Mouse (Mus musculus): ENCODE results near the gene Gli3.

The Gli3 gene

DNA sequence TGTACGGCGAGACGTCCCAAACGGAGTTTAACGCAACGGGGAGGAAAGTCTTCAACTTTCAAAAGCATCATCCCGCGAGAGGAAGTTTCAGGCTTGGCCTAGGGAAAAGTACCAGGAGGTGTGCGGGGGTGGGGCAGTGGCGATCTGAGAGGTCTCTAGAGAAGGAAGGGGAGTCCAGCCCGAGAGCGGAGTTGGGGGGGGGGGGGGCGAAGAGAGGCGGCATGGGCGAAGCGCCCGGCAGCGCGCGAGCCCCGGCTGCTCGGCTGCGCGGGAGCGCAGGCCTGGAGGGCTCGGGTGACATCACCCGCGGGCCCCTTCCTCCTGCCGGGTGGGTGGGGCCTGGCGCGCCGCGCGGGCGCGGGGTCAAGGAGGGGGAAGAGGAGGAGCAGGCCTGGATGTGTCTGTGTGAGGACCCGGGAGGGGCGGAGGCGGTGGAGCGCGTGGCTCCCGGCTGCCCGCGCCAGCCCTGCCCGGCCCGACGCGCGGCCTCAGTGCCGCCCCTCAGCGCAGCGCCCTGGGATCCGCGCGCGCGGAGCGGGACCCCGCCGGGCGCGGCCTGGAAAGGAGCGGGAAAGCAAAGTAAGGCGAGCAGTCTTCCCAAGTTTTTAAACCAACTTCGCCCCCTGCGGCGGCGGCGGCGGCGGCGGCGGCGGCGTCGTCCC, at the start of gene Gli3:
Gli3 (plus strand) TSS at position 406 of the 662 bp plus-strand sequence.
- DNase-seq (ENCODE audit: low spot score in 2 of 2): peak; percentile 84

DNA sequence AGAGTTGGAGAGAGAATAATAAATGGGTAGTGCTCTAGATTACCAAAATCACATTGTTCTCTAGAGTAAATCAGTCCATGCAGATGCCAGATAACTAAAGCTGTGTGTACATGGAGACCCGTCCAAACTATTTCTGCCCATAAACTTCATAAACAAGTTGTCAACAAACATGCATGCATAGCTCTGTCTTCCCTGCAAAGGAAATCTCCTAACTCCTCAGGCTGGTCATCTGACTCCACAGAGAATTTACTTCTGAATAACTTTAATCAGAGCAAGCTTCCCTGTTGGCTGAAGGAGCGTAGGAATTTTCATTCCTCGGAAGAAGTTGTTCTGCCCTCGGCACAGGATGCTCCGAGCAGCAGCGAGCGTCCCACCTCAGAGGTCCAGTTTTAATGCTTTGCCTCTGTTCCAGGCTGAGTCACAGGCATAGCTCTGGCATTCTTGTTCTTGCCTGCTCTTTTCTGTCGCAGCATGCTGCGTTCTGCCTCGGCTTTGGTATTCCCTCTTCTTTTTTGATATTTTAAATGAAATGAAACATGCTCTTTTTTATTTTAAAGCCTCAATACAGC, 41.8 kb upstream of the Gli3 start:
- DNase-seq (ENCODE audit: low spot score in 2 of 2): no peak

DNA sequence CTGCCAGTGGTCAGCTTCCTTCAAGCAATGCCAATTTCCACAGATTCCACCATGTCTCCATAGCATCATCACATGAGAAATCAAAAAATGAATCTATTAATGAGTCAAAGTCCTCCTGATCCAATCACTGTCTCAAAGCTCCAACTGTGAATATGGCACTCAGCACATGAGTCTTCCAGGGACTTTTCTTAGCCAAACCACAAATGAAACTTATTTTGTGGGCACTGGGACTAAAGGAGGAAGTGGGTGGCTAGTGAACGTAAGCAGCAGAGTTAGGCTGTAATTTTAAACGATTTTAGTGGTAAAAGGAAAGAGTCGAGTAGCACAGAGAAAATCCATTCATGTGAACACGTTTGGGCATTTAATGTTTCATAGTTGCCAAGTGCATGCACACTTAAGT, 21.0 kb upstream of the Gli3 start:
- no peak for DNase-seq (ENCODE audit: low spot score in 2 of 2)

DNA sequence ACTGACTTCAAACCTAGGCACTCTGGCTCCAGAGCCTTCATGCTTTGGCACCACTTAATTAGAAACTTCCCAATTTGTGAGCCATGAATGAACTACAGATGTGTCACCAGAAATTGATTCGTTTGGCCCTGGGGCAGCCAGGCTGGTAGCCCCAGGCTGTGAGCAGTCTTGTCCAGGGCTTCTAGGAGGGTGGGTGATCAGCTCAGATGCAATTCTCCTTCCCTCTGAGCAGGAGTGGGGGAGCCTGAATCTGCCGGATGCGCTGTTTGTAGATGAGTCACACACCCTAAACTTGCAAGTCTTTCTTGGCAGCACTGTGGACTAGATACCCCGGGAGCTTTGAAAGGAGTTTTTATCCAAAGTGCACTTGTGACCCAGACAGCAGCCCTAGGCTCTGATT, 18.7 kb upstream of the Gli3 start:
- no peak for DNase-seq (ENCODE audit: low spot score in 2 of 2)

DNA sequence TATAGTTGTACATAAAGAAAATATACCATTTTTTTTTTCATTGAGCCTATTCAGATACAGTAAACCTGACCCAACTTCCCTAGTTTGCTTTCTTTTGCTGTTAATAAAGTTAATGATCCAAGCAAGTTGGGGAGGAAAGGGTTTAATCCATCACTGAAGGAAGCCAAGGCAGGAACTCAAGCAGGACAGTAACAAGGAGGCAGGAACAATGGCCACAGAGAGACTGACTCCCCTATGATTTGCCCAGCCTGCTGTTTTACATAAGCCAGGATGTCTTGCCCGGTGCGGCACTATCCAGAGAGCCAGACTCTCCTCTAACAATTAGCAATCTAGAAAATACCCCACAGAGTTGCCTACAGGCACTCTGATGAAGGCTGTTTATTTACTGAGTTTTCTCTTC, 17.4 kb upstream of the Gli3 start:
- no peak for DNase-seq (ENCODE audit: low spot score in 2 of 2)

DNA sequence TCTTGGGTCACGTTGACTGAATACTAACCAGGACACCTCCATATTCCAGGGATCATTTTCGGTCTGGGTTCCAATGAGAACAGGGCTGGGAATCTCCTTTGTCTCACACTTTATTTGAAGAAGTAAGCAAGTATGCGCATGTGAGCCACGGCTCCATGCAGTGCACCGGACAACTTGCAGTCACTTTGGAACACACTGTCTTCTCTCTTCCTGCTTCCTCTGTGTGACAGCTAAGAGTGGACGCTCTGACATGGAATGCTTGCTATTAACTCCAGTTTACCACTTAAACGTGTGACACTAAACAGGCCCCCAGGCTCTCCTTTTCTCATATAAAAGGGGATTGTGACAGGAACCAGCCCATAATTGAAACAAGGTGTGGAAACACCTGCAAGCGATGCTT, 17.0 kb upstream of the Gli3 start:
- DNase-seq (ENCODE audit: low spot score in 2 of 2): no peak

DNA sequence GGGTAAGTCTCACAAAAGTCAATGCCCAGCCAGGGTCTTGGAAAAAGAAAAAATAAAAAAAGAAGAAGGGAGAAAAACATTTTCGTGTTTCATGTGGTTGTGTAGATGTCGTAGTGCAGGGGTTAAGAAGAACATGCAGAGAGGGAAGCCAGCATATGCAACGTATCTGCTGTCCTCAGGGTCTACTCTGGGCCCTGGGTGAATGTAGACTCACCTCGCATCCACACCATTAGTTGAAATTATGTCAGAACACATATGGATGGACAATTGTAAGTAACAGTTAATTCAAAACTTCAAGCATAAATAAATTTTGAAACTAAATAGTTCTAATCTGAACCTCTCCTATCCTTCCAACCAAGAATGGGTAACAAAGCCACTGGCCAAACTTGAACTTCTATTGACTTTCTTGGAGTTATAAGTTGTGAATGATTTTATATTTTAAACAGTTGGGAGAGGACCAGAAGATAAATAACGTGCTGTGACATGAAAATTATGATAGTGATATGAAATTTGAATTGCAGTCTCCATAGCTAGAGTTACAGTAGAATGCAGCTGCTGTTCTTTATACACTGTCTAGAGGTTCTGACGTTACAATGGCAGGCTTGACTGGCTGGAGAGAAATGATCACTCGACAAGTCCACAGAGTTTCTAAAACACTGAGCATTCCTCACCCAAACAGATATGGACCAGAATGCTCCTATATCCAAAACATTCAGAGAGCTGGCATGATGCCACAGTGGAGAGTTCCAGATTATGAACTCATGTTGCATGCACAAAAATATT, 16.1 kb upstream of the Gli3 start:
- no peak for DNase-seq (ENCODE audit: low spot score in 2 of 2)

DNA sequence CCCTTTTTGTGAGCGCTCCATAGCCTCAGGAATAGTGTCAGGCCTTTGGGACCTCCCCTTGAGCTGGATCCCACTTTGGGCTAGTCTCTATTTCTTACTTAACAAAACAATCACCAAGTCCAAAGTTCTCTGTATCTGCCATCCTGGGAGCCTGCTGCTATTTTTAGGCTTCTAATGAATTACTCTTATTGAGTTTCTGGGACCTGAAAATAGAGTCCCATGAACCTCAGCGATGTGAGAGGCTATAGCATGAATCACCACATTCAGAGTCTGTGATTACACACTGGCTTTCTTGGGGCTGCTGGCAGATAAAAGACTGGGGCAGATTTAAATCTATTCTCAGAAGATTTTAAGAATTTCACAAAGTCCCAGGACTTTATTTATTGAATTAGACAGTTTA, 12.1 kb upstream of the Gli3 start:
- no peak for DNase-seq (ENCODE audit: low spot score in 2 of 2)

DNA sequence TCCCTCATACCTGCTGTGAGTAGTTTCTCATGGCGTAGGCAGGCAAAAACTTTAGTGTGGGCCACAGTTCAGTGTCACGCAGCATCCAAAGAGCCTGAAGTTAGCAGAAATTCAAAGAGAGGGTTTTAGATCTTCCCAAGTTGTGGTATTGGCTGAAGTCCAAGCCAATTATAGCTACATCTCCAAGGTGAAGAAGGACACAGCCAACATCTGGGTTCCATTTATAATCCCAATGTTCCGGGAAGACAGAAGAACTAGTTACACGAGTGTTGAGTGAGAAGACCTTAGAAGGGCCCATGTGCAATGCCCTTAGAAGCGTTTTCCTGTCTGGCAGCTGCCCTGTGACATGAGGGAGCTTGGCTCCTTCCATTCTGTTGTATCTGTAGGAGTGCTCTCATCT, 5.2 kb upstream of the Gli3 start:
- no peak for DNase-seq (ENCODE audit: low spot score in 2 of 2)

DNA sequence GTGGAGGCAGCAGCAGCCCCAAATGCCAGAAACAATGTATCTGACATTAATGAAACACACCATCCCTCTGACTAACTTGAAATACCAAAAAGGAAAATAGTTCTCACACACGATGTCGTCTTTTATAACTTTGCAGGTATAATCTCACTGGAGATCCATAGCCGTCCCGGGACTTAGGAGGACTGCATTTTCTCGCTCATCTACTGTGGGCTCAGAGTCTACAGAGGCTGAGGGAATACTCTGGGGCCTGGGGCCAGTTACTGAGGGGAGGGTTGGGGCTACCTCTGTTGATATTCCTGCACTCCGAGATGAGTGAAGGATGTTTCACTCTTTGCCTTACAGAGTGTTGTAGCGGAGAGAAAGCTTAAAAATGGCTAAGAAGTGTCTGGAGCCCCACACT, 1.1 kb upstream of the Gli3 start:
- DNase-seq (ENCODE audit: low spot score in 2 of 2): no peak

DNA sequence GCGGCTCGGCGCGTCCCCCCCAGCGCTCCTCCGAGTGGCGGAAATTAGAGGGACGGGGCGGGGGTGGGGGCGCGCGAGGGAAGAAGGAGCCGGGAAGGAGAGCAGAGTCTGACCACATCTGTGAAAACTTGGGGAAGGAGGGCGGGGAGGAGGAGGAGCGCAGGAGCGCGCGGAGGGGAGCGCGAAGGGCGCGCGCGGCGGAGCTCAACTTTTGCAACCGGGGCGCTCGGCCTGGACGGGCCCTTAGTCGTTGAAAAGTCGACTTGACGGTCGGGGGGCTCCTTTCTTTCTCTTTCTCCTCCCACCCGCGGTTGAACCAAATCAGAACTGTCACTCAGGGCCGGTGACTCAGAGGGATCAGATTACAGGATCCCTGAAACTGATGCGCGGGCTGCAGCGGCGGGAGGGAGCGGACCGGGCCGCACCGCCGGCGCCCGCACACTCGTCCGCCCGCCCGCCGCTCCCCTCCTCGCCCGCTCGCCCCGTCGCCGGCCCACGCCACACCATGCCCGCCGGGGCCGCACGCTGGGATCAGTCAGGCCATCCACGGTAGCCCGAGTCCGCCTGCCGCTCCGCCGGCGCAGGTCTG, 551 bp downstream of the Gli3 start:
- peak; percentile 66 to 73 for DNase-seq (ENCODE audit: low spot score in 2 of 2)

DNA sequence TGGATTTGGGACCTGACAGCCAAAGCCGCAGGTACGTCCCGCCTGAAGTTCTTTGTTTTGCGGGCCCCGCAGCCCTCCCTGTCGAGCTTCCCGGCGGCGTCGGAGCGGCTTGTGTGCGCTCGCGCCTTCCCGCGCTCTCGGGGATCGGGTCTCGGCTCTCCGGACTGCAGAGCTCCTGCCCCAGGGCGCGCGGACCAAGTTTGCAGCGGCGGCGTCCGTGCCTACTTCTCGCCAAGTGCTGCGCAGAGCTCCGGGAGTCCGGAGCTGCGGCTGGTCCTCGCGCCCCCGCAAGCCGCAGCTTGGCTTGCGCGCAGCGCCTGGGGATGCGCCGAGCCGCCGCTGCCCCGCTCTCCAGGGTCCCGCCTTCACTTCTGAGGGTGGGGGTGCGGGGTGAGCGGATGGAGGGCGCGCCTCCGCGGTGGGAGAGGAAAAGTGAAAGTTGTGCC, 1.1 kb downstream of the Gli3 start:
- DNase-seq (ENCODE audit: low spot score in 2 of 2): peak; percentile 40 to 64

DNA sequence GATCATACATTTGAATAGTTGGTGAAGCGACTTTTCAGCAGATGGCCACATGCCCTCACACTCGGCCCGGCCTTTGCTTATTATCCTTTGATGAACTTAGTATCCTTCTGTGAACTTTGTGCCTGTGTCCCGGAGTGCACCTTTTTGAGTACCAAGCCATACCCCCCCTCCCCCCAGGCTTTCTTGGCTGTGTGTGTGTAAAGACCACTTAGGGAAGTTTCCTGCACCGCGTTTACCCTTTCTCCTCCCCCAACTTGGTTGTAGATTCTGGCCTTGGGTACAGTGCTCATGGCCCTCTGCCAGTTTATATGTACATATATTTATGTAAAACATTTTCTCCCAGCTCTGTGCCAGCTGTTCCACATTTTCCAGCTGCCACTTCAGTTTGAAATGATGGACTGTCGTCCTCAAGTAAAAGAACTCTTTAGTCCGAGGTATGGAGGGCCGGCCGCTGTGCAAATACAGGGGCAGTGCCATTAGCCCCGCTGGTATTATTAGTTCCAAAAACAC, 1.8 kb downstream of the Gli3 start:
- DNase-seq (ENCODE audit: low spot score in 2 of 2): no peak

DNA sequence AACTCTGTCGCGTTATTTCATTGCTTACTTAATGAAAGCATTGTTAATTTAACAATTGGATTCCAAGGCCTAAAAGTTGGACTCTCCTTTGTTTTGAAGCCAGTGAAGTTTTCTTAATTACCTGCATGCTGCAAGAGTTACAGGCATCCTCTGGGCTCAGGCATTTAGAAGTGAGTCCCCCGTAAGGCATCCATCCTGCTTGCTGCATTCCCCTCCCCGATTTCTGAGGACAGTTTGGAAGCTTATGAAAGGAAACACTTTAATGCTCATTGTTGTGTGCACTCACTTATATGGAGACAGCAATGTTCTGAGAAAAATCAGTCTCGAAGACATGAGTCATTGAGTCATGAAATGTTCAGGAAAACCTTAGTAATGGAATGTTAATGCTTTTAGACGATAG, 3.5 kb downstream of the Gli3 start:
- DNase-seq (ENCODE audit: low spot score in 2 of 2): no peak

DNA sequence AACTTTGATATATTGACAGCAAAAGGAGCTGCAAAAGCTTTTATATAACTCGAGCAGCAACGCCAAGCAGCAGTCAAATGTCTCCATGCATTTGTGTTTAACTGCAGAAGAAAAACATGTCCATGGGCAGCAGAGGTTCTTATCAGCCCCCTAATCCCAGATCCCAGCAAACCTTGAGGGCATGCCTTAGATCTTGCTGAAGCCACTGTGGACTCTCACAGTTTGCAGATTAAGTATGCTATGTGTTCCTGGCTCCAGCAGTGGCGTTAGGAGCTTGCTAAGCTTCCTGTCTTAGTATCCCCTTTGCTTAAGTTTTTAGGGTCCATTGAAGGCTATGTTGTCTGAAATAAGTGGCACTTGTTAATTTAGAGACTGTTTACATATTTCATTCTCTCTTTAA, 4.4 kb downstream of the Gli3 start:
- no peak for DNase-seq (ENCODE audit: low spot score in 2 of 2)

DNA sequence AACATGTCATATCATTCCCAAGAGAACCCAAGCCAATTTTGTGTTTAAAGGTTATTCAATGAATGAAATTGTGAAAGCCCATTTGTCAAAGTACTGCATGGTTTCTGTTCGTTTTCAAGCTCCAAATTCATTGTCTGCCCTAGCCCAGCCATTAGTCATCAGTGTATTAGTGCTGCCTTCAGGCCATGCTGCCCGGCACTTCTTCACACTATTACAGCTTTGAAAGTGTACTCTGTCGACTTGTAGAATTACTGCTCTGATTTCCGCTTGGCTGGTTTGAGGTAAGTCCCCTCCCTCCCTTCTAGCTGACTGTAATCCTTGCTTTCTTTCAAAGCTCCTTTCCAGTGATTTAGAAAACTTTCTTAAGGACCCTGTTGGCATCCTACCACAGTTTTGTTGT, 5.4 kb downstream of the Gli3 start:
- DNase-seq (ENCODE audit: low spot score in 2 of 2): no peak

DNA sequence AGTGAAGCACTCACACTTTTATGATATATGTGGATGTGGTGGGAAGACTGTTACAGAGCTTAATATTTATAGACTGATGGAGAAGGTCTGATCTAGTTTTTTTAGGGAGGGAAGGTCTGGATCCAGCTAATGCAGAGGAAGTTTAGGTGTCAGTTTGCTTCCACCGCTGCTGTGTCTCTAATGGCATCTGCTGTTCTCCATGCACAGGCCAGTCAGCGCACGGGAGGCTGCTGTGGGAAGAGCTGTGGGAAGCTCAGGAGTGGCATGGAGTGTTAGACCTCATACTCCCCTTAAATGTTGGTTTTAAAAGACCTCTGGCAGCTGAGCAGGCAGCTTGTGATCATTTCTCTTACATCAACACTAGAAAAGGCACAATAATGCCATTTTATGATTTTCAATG, 7.0 kb downstream of the Gli3 start:
- DNase-seq (ENCODE audit: low spot score in 2 of 2): no peak

DNA sequence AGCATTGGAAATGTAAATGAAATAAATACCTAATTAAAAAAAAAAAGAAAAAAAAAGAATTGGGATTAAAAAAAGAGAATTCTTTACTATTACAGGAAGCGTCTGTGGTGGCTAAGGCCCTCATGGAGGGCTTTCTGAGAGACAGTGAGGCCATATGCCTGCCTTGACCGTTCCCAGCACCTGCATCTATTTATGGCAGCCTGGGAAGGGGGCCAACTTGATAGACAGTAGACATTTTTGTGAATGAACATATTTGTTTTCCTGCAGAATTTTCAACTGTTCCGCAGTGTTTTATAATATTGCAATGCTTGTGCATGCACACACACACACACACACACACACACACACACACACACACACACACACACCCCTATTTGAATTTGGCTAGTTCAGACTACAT, 9.7 kb downstream of the Gli3 start:
- DNase-seq (ENCODE audit: low spot score in 2 of 2): no peak

DNA sequence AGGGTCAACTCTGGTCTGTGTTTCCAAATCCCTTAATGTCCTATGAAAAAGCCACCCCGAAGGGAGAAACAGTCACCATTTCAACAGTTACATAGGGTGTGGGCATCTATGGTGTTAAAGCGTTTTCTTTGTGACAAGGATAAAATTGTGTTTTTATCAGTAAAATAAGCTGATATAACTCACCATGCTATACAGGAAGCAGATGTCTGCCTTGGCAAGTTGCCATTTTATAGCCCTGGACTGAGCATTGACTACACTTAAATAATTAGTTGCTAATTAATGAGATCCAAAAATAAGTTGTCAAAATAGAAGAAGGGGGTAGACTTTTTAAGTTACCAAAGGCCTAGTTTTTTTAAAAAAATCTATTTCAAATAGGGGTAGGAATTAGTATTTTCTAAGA, 11.4 kb downstream of the Gli3 start:
- no peak for DNase-seq (ENCODE audit: low spot score in 2 of 2)

DNA sequence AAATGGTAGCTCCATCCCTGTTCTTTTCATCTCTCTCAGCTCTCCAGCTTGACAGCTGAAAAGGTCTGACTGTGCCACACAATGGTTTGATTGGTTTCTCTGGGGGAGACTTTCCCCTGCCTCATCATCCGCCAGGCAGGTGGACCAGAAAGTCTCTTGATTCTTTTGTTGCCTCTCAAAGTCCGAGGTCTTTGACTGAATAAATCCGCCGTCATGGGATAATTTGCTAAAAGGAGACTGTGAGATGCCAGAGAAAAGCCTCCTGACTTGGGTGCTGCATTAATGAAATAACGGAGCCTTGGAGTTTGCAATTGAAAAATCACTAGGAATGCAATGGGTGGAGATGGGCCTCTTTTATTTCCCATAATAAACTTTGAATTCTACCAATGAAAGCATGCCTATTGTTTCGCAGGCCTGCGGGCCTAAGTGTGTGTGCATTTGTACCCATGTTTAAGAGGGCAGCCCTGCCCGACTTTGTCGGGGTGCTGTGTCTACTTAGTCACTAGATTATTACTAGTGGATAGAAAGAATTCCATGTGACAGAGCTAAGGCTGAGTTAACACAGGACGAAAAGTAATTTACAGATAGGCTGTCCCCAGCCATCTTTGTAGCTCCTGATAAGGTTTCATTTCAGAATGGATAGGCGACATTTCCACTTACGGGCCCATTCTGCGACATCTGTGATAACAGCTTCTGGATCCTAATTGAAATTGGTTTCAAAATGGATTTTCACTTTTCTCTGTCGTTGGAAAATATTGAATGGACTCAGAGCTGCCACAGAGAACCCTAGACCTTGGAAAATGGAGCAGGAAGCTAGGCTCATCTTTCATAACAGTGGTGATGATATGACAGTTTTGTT, 23.2 kb downstream of the Gli3 start:
- DNase-seq (ENCODE audit: low spot score in 2 of 2): no peak

DNA sequence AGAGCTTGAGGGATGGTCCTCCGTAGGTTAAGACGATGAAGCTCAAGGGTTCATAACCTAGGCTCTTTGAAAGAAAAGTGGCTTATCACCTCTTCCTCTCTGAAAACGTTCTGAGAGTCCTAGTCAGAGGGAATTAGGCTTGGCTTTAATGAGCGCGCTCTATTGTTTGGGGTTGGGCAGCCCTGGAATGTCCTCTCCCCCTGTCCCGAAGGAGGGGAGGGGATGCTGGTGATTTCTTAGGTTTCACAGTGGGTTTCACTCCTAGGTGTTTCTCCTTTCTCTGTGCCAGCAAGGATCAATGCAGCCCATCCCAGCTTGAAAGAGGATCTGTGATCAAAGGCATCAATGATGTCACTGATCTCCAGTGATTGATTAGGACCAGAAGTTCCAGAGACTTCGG, 24.3 kb downstream of the Gli3 start:
- DNase-seq (ENCODE audit: low spot score in 2 of 2): no peak

DNA sequence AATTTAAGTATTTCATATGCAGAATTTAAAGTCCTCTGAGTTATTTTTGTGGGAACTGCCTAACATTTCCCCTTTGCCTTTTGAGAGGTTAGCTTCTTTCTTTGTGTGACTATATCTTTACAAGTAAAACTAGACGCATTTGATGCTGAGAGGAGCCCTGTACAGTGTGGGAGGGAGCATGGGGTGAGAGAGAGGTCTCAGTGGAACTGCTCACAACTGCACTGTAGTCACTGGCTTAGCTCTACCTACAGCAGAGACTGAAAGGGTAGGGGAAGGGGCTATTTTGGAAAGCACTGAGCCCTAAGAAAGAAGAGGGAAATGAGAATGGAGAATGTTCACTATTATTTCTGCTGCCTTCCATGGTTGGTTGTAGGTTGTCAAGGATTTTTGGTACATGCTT, 25.0 kb downstream of the Gli3 start:
- DNase-seq (ENCODE audit: low spot score in 2 of 2): no peak
